Mouse (Mus musculus) embryonic fibroblast, embryonic 13.5 days (primary cell): ENCODE measurements around the gene Zkscan17. TPM values are rescaled to one million over a fixed set of nuclear protein-coding genes. Genes with fewer than 3 reads are reported as not detected.
"Not testable (repeated sequence)": the region's sequence is repeated elsewhere in the genome, so short reads cannot be mapped to it uniquely, and the experiment has no call there.

Experiments
- H3K27ac ChIP-seq: 2 replicates; pipeline ENCODE4 v1.5.1; 2012; ENCODE audit warnings: low read length, control low read depth, inconsistent platforms; ENCODE audit not compliant: insufficient read depth
- H3K4me1 ChIP-seq: 2 replicates; pipeline ENCODE4 v1.6.1; 2011; ENCODE audit warnings: low read length; ENCODE audit not compliant: control insufficient read depth, insufficient read depth
- H3K4me3 ChIP-seq: 2 replicates; pipeline ENCODE4 v1.5.1; 2011; ENCODE audit warnings: mild to moderate bottlenecking, control low read depth, low read length; ENCODE audit not compliant: insufficient read depth
- CTCF ChIP-seq: IDR thresholded peaks from 2 replicates; pipeline ENCODE4 v1.5.1; 2011; ENCODE audit warnings: mild to moderate bottlenecking, control low read depth, low read length, moderate library complexity, borderline replicate concordance; ENCODE audit not compliant: insufficient read depth
- POLR2A ChIP-seq: IDR thresholded peaks from 2 replicates; pipeline ENCODE4 v1.6.1; 2011; ENCODE audit warnings: low read depth, mild to moderate bottlenecking, control low read depth, low read length, moderate library complexity
- polyA plus RNA-seq: library from polyadenylated mRNA; stranded (reverse); fragments of >200 nt; gene quantifications from 2 replicates; pipeline ENCODE4 v1.2.4, GENCODE M21; 2011; ENCODE audit warnings: low read depth; ENCODE audit not compliant: missing spikeins, insufficient read length

Gene Zkscan17
- polyA plus RNA-seq, result 23.6 and 25.4 TPM in 2 replicates

- Histone ChIP-seq H3K4me3 (no peak within 1 kb of the TSS), H3K4me1 (no peaks in the 10 kb centered on the region), H3K27ac (no peak within 1 kb of the TSS)
- TF ChIP-seq POLR2A (no peak), CTCF (0 out of 2 replicates have a peak, but pooled peaks have one; percentile 12)
These were observed at the start of gene Zkscan17 for GRCm38 (mm10) chr11:59526472-59527080. Zkscan17 (minus strand) TSS chr11:59526751.

GRCm38 (mm10) chr11:59576135-59576534, 49.6 kb upstream of the Zkscan17 start, which contains the start of gene Olfr222:
Olfr222 (minus strand) TSS chr11:59576235.
- H3K4me3 ChIP-seq, H3K4me1 ChIP-seq, H3K27ac ChIP-seq: not testable (repeated sequence)

GRCm38 (mm10) chr11:59575726-59576125, 49.2 kb upstream of the Zkscan17 start:
- Histone ChIP-seq H3K4me3 (no peak overlapping the region), H3K4me1 (no peaks in the 10 kb centered on the region), H3K27ac (no peak overlapping the region)
- TF ChIP-seq POLR2A (no peak), CTCF (no peak)

- H3K27ac ChIP-seq, result no peak overlapping the region
- TF ChIP-seq POLR2A (no peak), CTCF (peak; percentile 46; the same call in 1 of the 2 replicates)
- H3K4me3 ChIP-seq, result no peak overlapping the region
- no peaks in the 10 kb centered on the region for H3K4me1 ChIP-seq
These were observed 42.8 kb upstream of the Zkscan17 start for GRCm38 (mm10) chr11:59569306-59569705.

GRCm38 (mm10) chr11:59562837-59563236, 36.3 kb upstream of the Zkscan17 start:
- no peaks in the 10 kb centered on the region for H3K4me1 ChIP-seq
- H3K27ac ChIP-seq, result no peak overlapping the region
- TF ChIP-seq CTCF (no peak), POLR2A (no peak)
- no peak overlapping the region for H3K4me3 ChIP-seq

GRCm38 (mm10) chr11:59562336-59562735, 35.8 kb upstream of the Zkscan17 start:
- Histone ChIP-seq H3K4me1 (no peaks in the 10 kb centered on the region), H3K4me3 (no peak overlapping the region), H3K27ac (no peak overlapping the region)
- TF ChIP-seq POLR2A (no peak), CTCF (no peak)

GRCm38 (mm10) chr11:59560906-59561305, 34.4 kb upstream of the Zkscan17 start:
- H3K4me3 ChIP-seq, result no peak overlapping the region
- no peaks in the 10 kb centered on the region for H3K4me1 ChIP-seq

GRCm38 (mm10) chr11:59554535-59554934, 28.0 kb upstream of the Zkscan17 start:
- no peak overlapping the region for H3K27ac ChIP-seq
- TF ChIP-seq POLR2A, result no peak
- no peak for TF ChIP-seq CTCF
- no peaks in the 10 kb centered on the region for H3K4me1 ChIP-seq
- H3K4me3 ChIP-seq, result no peak overlapping the region

More at GRCm38 (mm10) chr11:59560906-59561305, 34.4 kb upstream of the Zkscan17 start:
- no peak for TF ChIP-seq CTCF
- no peak for TF ChIP-seq POLR2A
- no peak overlapping the region for H3K27ac ChIP-seq

GRCm38 (mm10) chr11:59554127-59554526, 27.6 kb upstream of the Zkscan17 start:
- H3K4me3 ChIP-seq, result no peak overlapping the region
- TF ChIP-seq POLR2A, result no peak
- no peak for TF ChIP-seq CTCF
- no peaks in the 10 kb centered on the region for H3K4me1 ChIP-seq
- no peak overlapping the region for H3K27ac ChIP-seq

- TF ChIP-seq CTCF, result no peak
- no peak for TF ChIP-seq POLR2A
- no peak overlapping the region for H3K27ac ChIP-seq
- H3K4me3 ChIP-seq, result no peak overlapping the region
- H3K4me1 ChIP-seq, result no peaks in the 10 kb centered on the region
These were observed 17.5 kb upstream of the Zkscan17 start for GRCm38 (mm10) chr11:59544005-59544404.
